Mouse (Mus musculus): ENCODE measurements around the gene Hcar1.

DNA sequence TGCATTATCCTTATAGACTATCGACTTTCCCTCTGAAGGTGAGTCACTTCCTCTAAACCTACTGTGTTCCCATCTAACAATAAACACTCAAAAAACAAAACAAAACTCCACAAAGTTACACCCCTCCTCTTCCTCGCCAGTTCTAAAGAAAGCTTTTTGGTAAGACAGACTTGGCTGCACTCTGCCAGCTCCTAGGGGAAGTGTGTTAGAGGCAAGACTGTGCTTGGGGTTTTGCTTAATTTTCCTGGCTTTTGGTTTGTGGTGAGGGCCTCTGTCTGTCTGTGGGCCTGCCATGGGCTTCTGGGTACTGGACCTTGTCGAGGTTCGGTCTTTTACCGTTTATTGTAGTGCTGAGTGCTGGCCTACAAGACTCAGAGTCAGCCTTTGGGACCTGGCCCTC lies 5.6 kb downstream of the Hcar1 start:
- TF ChIP-seq CTCF (IDR thresholded peaks at IDR 0.05; ENCODE audit: borderline replicate concordance, insufficient read depth, low read depth, low read length) = no peak
- TF ChIP-seq POLR2A (IDR thresholded peaks at IDR 0.05; ENCODE audit: borderline replicate concordance, insufficient read depth, low read length) = no peak
